Mouse (Mus musculus) kidney, adult 2 months (tissue): ENCODE measurements around the gene Nfe2l2. TPM values are rescaled to one million over a fixed set of nuclear protein-coding genes. Genes with fewer than 3 reads are reported as not detected.
A peak's percentile ranks its signal among the peaks of the same experiment; 100 is the strongest.
"Not testable (repeated sequence)": the region's sequence is repeated elsewhere in the genome, so short reads cannot be mapped to it uniquely, and the experiment has no call there.

Experiments
- DNase-seq: peaks from one replicate; pipeline ENCODE4 v3.0.0; 2021
- H3K27ac ChIP-seq: fragments of 200-500 bp; 2 replicates; pipeline ENCODE4 v1.5.1; 2012; ENCODE audit warnings: low read depth, low read length, control low read depth, inconsistent platforms; ENCODE audit not compliant: insufficient read depth
- H3K27me3 ChIP-seq: fragments of 200-500 bp; replicated peaks from 2 replicates; pipeline ENCODE4 v1.6.1; 2012; ENCODE audit warnings: mild to moderate bottlenecking, moderate library complexity, low read length, inconsistent platforms; ENCODE audit not compliant: control insufficient read depth, insufficient read depth
- H3K36me3 ChIP-seq: fragments of 200-500 bp; 2 replicates; pipeline ENCODE4 v1.6.1; 2012; ENCODE audit warnings: mild to moderate bottlenecking, moderate library complexity, low read length, inconsistent platforms; ENCODE audit not compliant: control insufficient read depth, insufficient read depth
- H3K4me1 ChIP-seq: fragments of 200-500 bp; 2 replicates; pipeline ENCODE4 v1.6.1; 2011; ENCODE audit warnings: low read length; ENCODE audit not compliant: control insufficient read depth, insufficient read depth
- H3K4me3 ChIP-seq: fragments of 200-500 bp; 2 replicates; pipeline ENCODE4 v1.5.1; 2011; ENCODE audit warnings: mild to moderate bottlenecking, low read depth, low read length, control low read depth; ENCODE audit not compliant: insufficient read depth
- CTCF ChIP-seq: fragments of 200-500 bp; conservative IDR thresholded peaks from 2 replicates; pipeline ENCODE4 v1.5.1; 2011; ENCODE audit warnings: low read depth, mild to moderate bottlenecking, control low read depth, low read length, moderate library complexity, mixed read lengths; ENCODE audit not compliant: insufficient read depth, insufficient read length
- POLR2A ChIP-seq: fragments of 200-500 bp; IDR thresholded peaks from one replicate; pipeline ENCODE4 v1.6.1; 2011; ENCODE audit warnings: low read depth, low read length, control low read depth
- WGBS: fragments of 180-500 bp; shearing (Covaris S2); methylation state at CpG from one replicate; pipeline ENCODE4 v1.1.7; 2018; 5-methylcytosine and 5-hydroxymethylcytosine counted together
- polyA plus RNA-seq: library from polyadenylated mRNA; depleted of rRNA; stranded (reverse); fragments of >200 nt; gene quantifications from 2 replicates; pipeline ENCODE4 v1.2.3, GENCODE M21; 2012

The Nfe2l2 gene
- polyA plus RNA-seq, 1 experiment, result 58.0 TPM

DNA sequence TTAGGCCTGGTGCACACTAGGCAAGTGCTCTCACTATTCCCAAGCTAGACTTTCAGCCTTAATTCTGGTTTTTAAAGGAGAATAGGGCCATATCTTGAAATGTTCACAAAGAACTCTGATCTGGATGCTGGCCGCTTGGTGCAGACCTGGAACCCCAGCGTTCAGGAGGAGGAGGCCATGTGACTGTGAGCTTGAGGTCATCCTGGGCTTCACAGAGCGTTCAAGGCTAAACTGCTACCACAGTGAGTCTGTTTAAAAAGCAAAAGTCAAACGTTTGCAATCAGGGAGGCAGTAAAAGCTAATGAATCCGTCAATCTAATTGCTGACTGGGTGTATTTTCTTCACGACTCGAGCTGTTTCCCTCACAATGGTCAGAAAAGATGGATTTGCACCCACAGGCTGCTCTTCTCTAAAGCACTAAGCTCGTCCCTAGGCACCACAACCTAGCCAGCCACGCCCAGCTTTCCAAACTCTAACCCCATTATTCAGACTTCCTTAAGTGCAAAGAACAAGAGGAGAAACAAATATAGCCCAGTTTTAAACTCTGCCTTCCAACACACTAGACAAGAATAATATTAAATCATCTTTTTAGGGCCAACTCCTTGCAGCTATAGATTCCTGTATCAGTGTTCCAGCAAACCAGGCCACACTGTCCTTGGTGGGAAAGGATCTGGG is 8.6 kb downstream of the Nfe2l2 start:
- Histone ChIP-seq H3K27ac (peak overlapping the region; percentile 13), H3K4me3 (no peak overlapping the region), H3K27me3 (no peaks in the 10 kb centered on the region), H3K36me3 (no peaks in the 10 kb centered on the region), H3K4me1 (peaks cover 54% of the 10 kb centered on the region)
- WGBS, result 16% methylated on average over 9 of the region's 9 CpGs
- peak; percentile 53 for DNase-seq
- TF ChIP-seq CTCF, result no peak

DNA sequence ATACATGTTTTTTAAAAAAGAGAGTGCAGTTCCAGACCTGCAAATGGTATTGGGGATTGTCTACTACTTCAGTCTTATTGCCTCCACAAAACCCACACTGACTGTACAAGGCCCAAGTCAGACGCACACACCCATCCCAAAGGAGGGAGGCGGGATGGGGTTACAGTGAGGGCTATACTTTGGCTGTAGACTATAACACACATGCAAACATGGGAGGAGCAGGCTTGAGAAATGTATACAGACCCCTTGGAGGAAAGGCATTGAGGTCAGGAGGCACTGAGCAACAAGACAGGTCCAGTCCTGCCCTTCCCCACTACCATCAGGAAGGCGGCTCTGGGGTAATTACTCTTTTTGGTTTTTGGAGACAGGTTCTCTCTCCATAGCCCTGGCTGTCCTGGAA is 9.5 kb downstream of the Nfe2l2 start:
- not testable (repeated sequence) for H3K4me3 ChIP-seq, H3K27ac ChIP-seq, H3K27me3 ChIP-seq, H3K36me3 ChIP-seq, DNase-seq
- WGBS, result 77% methylated on average over 3 of the region's 3 CpGs
- H3K4me1 ChIP-seq, result peaks cover 59% of the 10 kb centered on the region

GRCm38 (mm10) chr2:75692369-75692768 is 12.1 kb downstream of the Nfe2l2 start:
- WGBS, result 72% methylated on average over 6 of the region's 6 CpGs
- TF ChIP-seq CTCF, result no peak
- TF ChIP-seq POLR2A, result no peak
- no peaks in the 10 kb centered on the region for H3K36me3 ChIP-seq
- H3K27ac ChIP-seq, result no peak overlapping the region
- no peak for DNase-seq
- no peak overlapping the region for H3K4me3 ChIP-seq
- H3K4me1 ChIP-seq, result peaks cover 64% of the 10 kb centered on the region
- no peaks in the 10 kb centered on the region for H3K27me3 ChIP-seq

DNA sequence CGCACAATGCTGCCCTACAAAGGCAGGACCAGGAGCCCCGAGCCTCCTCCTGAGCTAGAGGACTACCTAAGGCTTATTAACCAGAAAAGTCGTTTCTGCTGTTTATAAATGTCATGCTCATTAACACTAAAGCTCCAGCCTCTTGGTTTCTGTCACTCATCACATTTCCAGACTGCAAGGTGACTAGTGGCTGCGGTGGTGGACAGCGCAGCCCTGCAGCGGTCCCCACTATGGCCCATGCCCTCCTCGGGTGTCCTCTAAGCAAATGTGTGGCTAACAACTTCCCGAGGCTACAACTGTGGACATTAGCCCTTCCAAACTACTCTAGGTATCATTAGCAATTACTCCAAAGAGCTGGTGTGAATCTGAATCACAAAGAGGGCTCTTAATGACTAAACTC is 13.1 kb downstream of the Nfe2l2 start:
- Histone ChIP-seq H3K27ac (no peak overlapping the region), H3K4me1 (peaks cover 61% of the 10 kb centered on the region)
- 50% methylated on average over 8 of the region's 8 CpGs for WGBS

GRCm38 (mm10) chr2:75690656-75691055 is 13.8 kb downstream of the Nfe2l2 start:
- Histone ChIP-seq H3K27ac (no peak overlapping the region), H3K4me3 (no peak overlapping the region), H3K4me1 (peaks cover 61% of the 10 kb centered on the region), H3K36me3 (no peaks in the 10 kb centered on the region), H3K27me3 (no peaks in the 10 kb centered on the region)
- TF ChIP-seq POLR2A (no peak), CTCF (no peak)
- WGBS, result 74% methylated on average over 4 of the region's 4 CpGs
- no peak for DNase-seq

More for the DNA sequence above, 13.1 kb downstream of the Nfe2l2 start:
- DNase-seq, result no peak
- H3K4me3 ChIP-seq, result no peak overlapping the region
- TF ChIP-seq CTCF, result no peak
- H3K36me3 ChIP-seq, result no peaks in the 10 kb centered on the region
- no peaks in the 10 kb centered on the region for H3K27me3 ChIP-seq

GRCm38 (mm10) chr2:75689482-75690158 is 14.8 kb downstream of the Nfe2l2 start:
- WGBS, result 35% methylated on average over 10 of the region's 10 CpGs
- no peak for DNase-seq
- H3K4me1 ChIP-seq, result peaks cover 63% of the 10 kb centered on the region

GRCm38 (mm10) chr2:75688901-75689300 is 15.5 kb downstream of the Nfe2l2 start:
- H3K27me3 ChIP-seq, result no peaks in the 10 kb centered on the region
- no peak for DNase-seq
- 74% methylated on average over 1 of the region's 1 CpGs for WGBS
- TF ChIP-seq CTCF (no peak), POLR2A (no peak)
- peak overlapping the region; percentile 26; the same call in 1 of the 2 replicates for H3K27ac ChIP-seq
- H3K4me3 ChIP-seq, result no peak overlapping the region
- H3K4me1 ChIP-seq, result peaks cover 65% of the 10 kb centered on the region
- H3K36me3 ChIP-seq, result no peaks in the 10 kb centered on the region

More at GRCm38 (mm10) chr2:75689482-75690158, 14.8 kb downstream of the Nfe2l2 start:
- peak overlapping the region; percentile 74 for H3K27ac ChIP-seq
- no peak overlapping the region for H3K4me3 ChIP-seq
- TF ChIP-seq POLR2A (no peak), CTCF (no peak)
- no peaks in the 10 kb centered on the region for H3K27me3 ChIP-seq
- no peaks in the 10 kb centered on the region for H3K36me3 ChIP-seq
